Mouse (Mus musculus): Measurements from ENCODE around the gene Gm20388. TPM values are rescaled to one million over a fixed set of nuclear protein-coding genes. Genes with fewer than 3 reads are reported as not detected.

The Gm20388 gene
- total RNA-seq, 1 experiment, result 27.0 TPM

DNA sequence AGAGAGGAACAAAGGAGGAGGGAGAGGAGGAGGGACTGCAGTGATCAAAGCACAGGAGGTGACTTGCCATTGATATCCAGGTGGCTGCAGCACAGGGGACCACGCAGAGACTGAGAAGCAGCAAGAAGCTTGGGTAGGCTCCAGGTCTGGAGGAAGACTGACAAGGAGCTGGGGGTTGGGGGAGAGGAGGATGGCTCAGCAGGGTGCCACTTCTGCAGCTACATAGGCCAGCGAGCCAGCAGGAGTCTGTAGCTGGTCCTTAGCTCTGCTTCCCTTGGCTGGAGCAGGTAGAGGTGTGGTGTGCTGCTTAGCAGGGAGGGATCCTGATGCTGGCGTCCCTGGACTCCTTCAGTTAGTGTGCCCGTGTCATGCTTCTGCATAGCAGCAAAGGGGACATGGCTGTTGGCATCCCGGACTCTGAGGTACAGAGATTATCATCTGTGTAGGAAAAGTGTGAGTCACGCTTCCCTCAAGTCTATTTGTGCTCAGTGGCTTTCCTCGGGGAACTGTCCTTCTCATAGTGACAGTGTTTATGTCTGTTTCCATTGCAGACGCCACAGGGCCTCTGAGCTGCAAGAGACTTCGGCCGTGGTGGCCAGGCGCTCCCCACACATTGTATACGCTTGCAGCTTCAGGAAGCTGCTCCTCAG lies 234.1 kb downstream of the Gm20388 start:
- in situ Hi-C loops (cut with MboI; ENCODE audit: low sequenced_read_pairs in 2 of 2, unreplicated experiment in 2 of 2), result no loop called here
- H3K36me3 ChIP-seq (ENCODE audit: control insufficient read depth, insufficient read depth, low read length, poor library complexity, severe bottlenecking), result no peaks in the 10 kb centered on the region
- DNase-seq (ENCODE audit: low read depth, low spot score), result no peak
- H3K9ac ChIP-seq (ENCODE audit: insufficient read depth, low read depth, low read length, poor library complexity, severe bottlenecking), result no peak overlapping the region
- TF ChIP-seq CHD2 (IDR thresholded peaks at IDR 0.05; ENCODE audit: low read depth, low read length) (no peak), HCFC1 (IDR thresholded peaks at IDR 0.05; ENCODE audit: borderline replicate concordance, insufficient read depth, low read length) (no peak), ZNF384 (IDR thresholded peaks at IDR 0.05; ENCODE audit: low read depth, low read length) (no peak), MAFK (IDR thresholded peaks at IDR 0.05; ENCODE audit: insufficient read depth, low read depth, low read length) (no peak), ZC3H11A (IDR thresholded peaks at IDR 0.05; ENCODE audit: borderline replicate concordance, low read depth, low read length) (no peak)
- no peak overlapping the region for H3K4me3 ChIP-seq (ENCODE audit: insufficient read depth in 1 of 2, low read depth in 1 of 2, low read length in 2 of 2, poor library complexity in 1 of 2, severe bottlenecking in 1 of 2)
- H3K9me3 ChIP-seq (ENCODE audit: control insufficient read depth, insufficient read depth, low read depth, low read length), result no peaks in the 10 kb centered on the region
- H3K4me1 ChIP-seq (ENCODE audit: control insufficient read depth in 2 of 2, insufficient read depth in 2 of 2, low read length in 2 of 2, poor library complexity in 1 of 2), result peaks cover 0 to 3% of the 10 kb centered on the region in 2 experiments; a peak in 1 of 4 replicates
- no peak overlapping the region for H3K27ac ChIP-seq (ENCODE audit: insufficient read depth, low read depth, low read length, poor library complexity, severe bottlenecking)

DNA sequence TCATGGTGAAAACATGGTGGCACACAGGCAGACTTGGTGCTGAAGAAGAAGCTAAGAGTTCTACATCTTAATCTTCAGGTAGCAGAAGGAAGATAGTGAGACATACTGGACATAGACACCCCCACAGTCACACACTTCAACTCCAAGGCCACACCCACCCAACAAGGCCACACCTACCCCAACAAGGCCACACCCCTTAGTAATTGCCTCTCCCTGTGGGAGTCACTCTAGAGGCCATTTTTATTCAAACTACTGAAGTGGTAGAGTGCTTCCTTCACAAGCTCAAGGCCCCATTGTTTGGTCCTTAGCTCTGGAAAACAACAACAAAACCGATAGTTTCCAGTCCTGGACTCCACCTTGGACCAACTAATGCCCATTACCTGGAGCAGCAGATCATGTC lies 235.4 kb downstream of the Gm20388 start:
- peaks cover 0 to 3% of the 10 kb centered on the region in 2 experiments; a peak in 1 of 4 replicates for H3K4me1 ChIP-seq (ENCODE audit: control insufficient read depth in 2 of 2, insufficient read depth in 2 of 2, low read length in 2 of 2, poor library complexity in 1 of 2)
- DNase-seq (ENCODE audit: low read depth, low spot score), result no peak
- H3K36me3 ChIP-seq (ENCODE audit: control insufficient read depth, insufficient read depth, low read length, poor library complexity, severe bottlenecking), result no peaks in the 10 kb centered on the region
- H3K9me3 ChIP-seq (ENCODE audit: control insufficient read depth, insufficient read depth, low read depth, low read length), result no peaks in the 10 kb centered on the region
- TF ChIP-seq ZC3H11A (IDR thresholded peaks at IDR 0.05; ENCODE audit: borderline replicate concordance, low read depth, low read length) (no peak), CHD2 (IDR thresholded peaks at IDR 0.05; ENCODE audit: low read depth, low read length) (no peak), MAFK (IDR thresholded peaks at IDR 0.05; ENCODE audit: insufficient read depth, low read depth, low read length) (no peak), HCFC1 (IDR thresholded peaks at IDR 0.05; ENCODE audit: borderline replicate concordance, insufficient read depth, low read length) (no peak), ZNF384 (IDR thresholded peaks at IDR 0.05; ENCODE audit: low read depth, low read length) (no peak)
- no peak overlapping the region for H3K27ac ChIP-seq (ENCODE audit: insufficient read depth, low read depth, low read length, poor library complexity, severe bottlenecking)
- H3K9ac ChIP-seq (ENCODE audit: insufficient read depth, low read depth, low read length, poor library complexity, severe bottlenecking), result no peak overlapping the region
- in situ Hi-C loops (cut with MboI; ENCODE audit: low sequenced_read_pairs in 2 of 2, unreplicated experiment in 2 of 2), result no loop called here
- no peak overlapping the region for H3K4me3 ChIP-seq (ENCODE audit: insufficient read depth in 1 of 2, low read depth in 1 of 2, low read length in 2 of 2, poor library complexity in 1 of 2, severe bottlenecking in 1 of 2)

DNA sequence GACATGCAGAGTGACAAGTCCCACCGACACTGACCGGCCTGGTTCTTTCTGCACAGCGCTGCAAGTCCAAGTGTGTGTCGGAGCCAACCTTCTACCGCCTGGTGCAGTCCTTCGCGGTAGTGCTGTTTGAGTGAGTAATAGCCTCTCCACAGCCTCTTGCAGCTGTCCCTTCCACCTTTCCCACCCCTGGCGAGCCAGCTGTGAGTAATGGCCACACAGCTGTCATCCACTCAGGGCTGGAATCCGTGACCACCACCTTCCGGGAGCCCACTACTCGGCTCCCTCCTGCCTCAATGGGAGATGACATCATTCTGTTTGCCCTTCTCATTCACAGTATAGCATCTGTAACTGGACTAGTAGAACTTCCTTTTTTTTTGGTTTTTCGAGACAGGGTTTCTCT lies 239.4 kb downstream of the Gm20388 start:
- Histone ChIP-seq H3K27ac (ENCODE audit: insufficient read depth, low read depth, low read length, poor library complexity, severe bottlenecking) (no peak overlapping the region), H3K4me3 (ENCODE audit: insufficient read depth in 1 of 2, low read depth in 1 of 2, low read length in 2 of 2, poor library complexity in 1 of 2, severe bottlenecking in 1 of 2) (no peak overlapping the region), H3K9me3 (ENCODE audit: control insufficient read depth, insufficient read depth, low read depth, low read length) (no peaks in the 10 kb centered on the region), H3K36me3 (ENCODE audit: control insufficient read depth, insufficient read depth, low read length, poor library complexity, severe bottlenecking) (no peaks in the 10 kb centered on the region), H3K4me1 (ENCODE audit: control insufficient read depth in 2 of 2, insufficient read depth in 2 of 2, low read length in 2 of 2, poor library complexity in 1 of 2) (peaks cover 0 to 12% of the 10 kb centered on the region in 2 experiments; a peak in 1 of 4 replicates), H3K9ac (ENCODE audit: insufficient read depth, low read depth, low read length, poor library complexity, severe bottlenecking) (no peak overlapping the region)
- TF ChIP-seq HCFC1 (IDR thresholded peaks at IDR 0.05; ENCODE audit: borderline replicate concordance, insufficient read depth, low read length) (no peak), ZC3H11A (IDR thresholded peaks at IDR 0.05; ENCODE audit: borderline replicate concordance, low read depth, low read length) (no peak), ZNF384 (IDR thresholded peaks at IDR 0.05; ENCODE audit: low read depth, low read length) (no peak), CHD2 (IDR thresholded peaks at IDR 0.05; ENCODE audit: low read depth, low read length) (no peak), MAFK (IDR thresholded peaks at IDR 0.05; ENCODE audit: insufficient read depth, low read depth, low read length) (no peak)
- in situ Hi-C loops (cut with MboI; ENCODE audit: low sequenced_read_pairs in 2 of 2, unreplicated experiment in 2 of 2), result no loop called here
- no peak for DNase-seq (ENCODE audit: low read depth, low spot score)

DNA sequence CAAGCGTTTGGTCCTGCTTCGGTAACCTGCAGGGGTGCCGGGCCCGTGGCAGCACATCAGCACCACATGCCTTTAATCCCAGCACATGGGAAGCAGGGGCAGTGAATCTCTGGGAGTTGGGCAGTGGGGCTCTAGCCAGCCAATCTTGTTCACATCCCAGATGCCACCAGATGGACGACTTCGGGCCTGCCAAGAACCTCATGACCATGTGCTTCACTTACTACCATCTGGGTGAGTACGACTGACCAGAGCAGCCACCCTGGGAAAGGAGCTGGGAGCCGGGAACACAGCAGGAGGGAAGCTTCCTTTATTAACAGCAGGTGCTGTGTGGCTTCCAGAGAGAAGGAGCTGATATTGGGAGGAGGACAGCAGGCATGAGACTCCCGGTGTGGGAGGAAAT lies 240.5 kb downstream of the Gm20388 start:
- no peaks in the 10 kb centered on the region for H3K36me3 ChIP-seq (ENCODE audit: control insufficient read depth, insufficient read depth, low read length, poor library complexity, severe bottlenecking)
- TF ChIP-seq ZC3H11A (IDR thresholded peaks at IDR 0.05; ENCODE audit: borderline replicate concordance, low read depth, low read length) (no peak), MAFK (IDR thresholded peaks at IDR 0.05; ENCODE audit: insufficient read depth, low read depth, low read length) (no peak), CHD2 (IDR thresholded peaks at IDR 0.05; ENCODE audit: low read depth, low read length) (no peak), HCFC1 (IDR thresholded peaks at IDR 0.05; ENCODE audit: borderline replicate concordance, insufficient read depth, low read length) (no peak), ZNF384 (IDR thresholded peaks at IDR 0.05; ENCODE audit: low read depth, low read length) (no peak)
- H3K27ac ChIP-seq (ENCODE audit: insufficient read depth, low read depth, low read length, poor library complexity, severe bottlenecking), result no peak overlapping the region
- no peak overlapping the region for H3K9ac ChIP-seq (ENCODE audit: insufficient read depth, low read depth, low read length, poor library complexity, severe bottlenecking)
- no peaks in the 10 kb centered on the region for H3K9me3 ChIP-seq (ENCODE audit: control insufficient read depth, insufficient read depth, low read depth, low read length)
- H3K4me1 ChIP-seq (ENCODE audit: control insufficient read depth in 2 of 2, insufficient read depth in 2 of 2, low read length in 2 of 2, poor library complexity in 1 of 2), result peaks cover 0 to 12% of the 10 kb centered on the region in 2 experiments; a peak in 1 of 4 replicates
- no peak overlapping the region for H3K4me3 ChIP-seq (ENCODE audit: insufficient read depth in 1 of 2, low read depth in 1 of 2, low read length in 2 of 2, poor library complexity in 1 of 2, severe bottlenecking in 1 of 2)
- no peak for DNase-seq (ENCODE audit: low read depth, low spot score)
- in situ Hi-C loops (cut with MboI; ENCODE audit: low sequenced_read_pairs in 2 of 2, unreplicated experiment in 2 of 2), result no loop called here
